26 mouse cellular contexts compared by ENCODE assay signal in the genomic region with DNA sequence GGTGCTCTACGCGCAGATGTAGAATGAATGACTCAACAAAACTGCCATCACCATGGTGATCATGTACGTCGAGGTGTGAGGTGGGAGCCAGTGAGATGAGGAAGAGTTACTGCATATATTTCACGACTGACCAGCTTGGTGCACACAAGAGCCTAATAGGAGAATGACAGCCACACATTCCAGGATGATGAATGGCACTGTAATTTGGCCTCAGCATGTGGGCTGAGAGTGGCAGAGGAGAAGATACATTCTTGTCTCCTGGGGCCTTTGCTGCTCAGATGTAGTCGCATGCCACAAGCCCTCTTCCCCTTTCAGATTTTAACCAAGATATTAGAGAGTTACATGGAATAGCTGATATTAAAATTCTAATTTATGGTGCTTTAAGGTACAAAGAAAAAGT.
DNase-seq lines count a peak whose midpoint lies in the region; ATAC-seq and TF ChIP-seq lines count a peak whose summit lies in the region.
"Had no signal": no experiment of that assay in that cellular context is flagged by ENCODE, and none has a peak within 500 bp of the region (broad histone marks: within the 10 kb centered on the region; RNA-seq: fewer than 3 reads in every experiment).

No protein-coding gene starts in this region.

- no peaks in the 10 kb centered on the region; the same call in 1 of the 2 replicates for H3K4me1 ChIP-seq in hindbrain, embryonic 11.5 days (replicated peaks; ENCODE audit: control insufficient read depth, insufficient read depth, low read length)
- no peaks in the 10 kb centered on the region; the same call in 1 of the 2 replicates for H3K4me1 ChIP-seq in hindbrain, embryonic 14.5 days (replicated peaks; ENCODE audit: control insufficient read depth, insufficient read depth, low read length)
- H3K4me1 ChIP-seq: embryonic facial prominence, embryonic 15.5 days; forebrain, embryonic 13.5 days; heart, embryonic 13.5 days; liver, embryonic 12.5 days; midbrain, embryonic 12.5 days had no signal

- POLR2A ChIA-PET in Patski (lab: Charles Lee) = interaction anchor here (1.2 kb wide), 1 partner anchor 15 kb away, joined by 3 read pairs; no protein-coding TSS in a partner anchor

- no peak overlapping the region for H3K4me2 ChIP-seq in hindbrain, embryonic 11.5 days (replicated peaks; ENCODE audit: low read depth, low read length)
- no peak overlapping the region for H3K4me2 ChIP-seq in hindbrain, embryonic 14.5 days (replicated peaks)
- H3K4me2 ChIP-seq: embryonic facial prominence, embryonic 15.5 days; forebrain, embryonic 13.5 days; heart, embryonic 13.5 days; liver, embryonic 12.5 days; midbrain, embryonic 12.5 days had no signal

- WGBS in hindbrain, embryonic 11.5 days = 48% methylated on average over 6 of the region's 6 CpGs
- WGBS in hindbrain, embryonic 14.5 days = 36% methylated on average over 6 of the region's 6 CpGs

- H3K9ac ChIP-seq in hindbrain, embryonic 11.5 days (ENCODE audit: low read depth, low read length) = no peak overlapping the region
- H3K9ac ChIP-seq in hindbrain, embryonic 14.5 days = no peak overlapping the region
- H3K9ac ChIP-seq: embryonic facial prominence, embryonic 15.5 days; forebrain, embryonic 13.5 days; heart, embryonic 13.5 days; liver, embryonic 12.5 days; liver, postnatal 0 days; midbrain, embryonic 12.5 days had no signal

- no peak overlapping the region for H3K27ac ChIP-seq in hindbrain, embryonic 11.5 days (ENCODE audit: low read depth, low read length)
- no peak overlapping the region for H3K27ac ChIP-seq in hindbrain, embryonic 14.5 days
- H3K27ac ChIP-seq: embryonic facial prominence, embryonic 15.5 days; forebrain, embryonic 13.5 days; heart, adult 2 months; heart, embryonic 13.5 days; left cerebral cortex, adult 2 months; liver, embryonic 12.5 days; midbrain, embryonic 12.5 days had no signal

- in situ Hi-C loops in Patski (cut with MboI; ENCODE audit: low pct_unique_long_range_greater_than_20kb) = no loop called here

- no peaks in the 10 kb centered on the region for H3K9me3 ChIP-seq in hindbrain, embryonic 11.5 days (ENCODE audit: control insufficient read depth, low read length)
- H3K9me3 ChIP-seq in hindbrain, embryonic 14.5 days (ENCODE audit: control insufficient read depth, low read length) = no peaks in the 10 kb centered on the region
- H3K9me3 ChIP-seq: embryonic facial prominence, embryonic 15.5 days; forebrain, embryonic 13.5 days; heart, embryonic 13.5 days; liver, embryonic 12.5 days; midbrain, embryonic 12.5 days had no signal

- CTCF ChIA-PET in Patski (lab: Charles Lee) = interaction anchor here (0.9 to 1.5 kb wide), 3 partner anchors 11 to 173 kb away, joined by 3 to 4 read pairs (median 4); no protein-coding TSS in a partner anchor

- TF ChIP-seq CTCF in Patski (IDR thresholded peaks at IDR 0.05) = no peak

- H3K4me3 ChIP-seq in hindbrain, embryonic 11.5 days (ENCODE audit: low read depth, low read length) = no peak overlapping the region
- no peak overlapping the region for H3K4me3 ChIP-seq in hindbrain, embryonic 14.5 days (replicated peaks; ENCODE audit: low read length)
- H3K4me3 ChIP-seq: embryonic facial prominence, embryonic 15.5 days; forebrain, embryonic 13.5 days; heart, adult 2 months; heart, embryonic 13.5 days; left cerebral cortex, adult 2 months; liver, embryonic 12.5 days; midbrain, embryonic 12.5 days had no signal

- peak; percentile 41 for DNase-seq in hindbrain, embryonic 11.5 days (ENCODE audit: low spot score)
- no peak for DNase-seq in hindbrain, embryonic 14.5 days (ENCODE audit: low spot score)
- DNase-seq in Muller cell, postnatal 12 days (ENCODE audit: inconsistent ontology term) = peak; percentile 82
- DNase-seq in Patski (ENCODE audit: low read depth, low spot score) = peak; percentile 51
- DNase-seq in forelimb bud, embryonic 11.5 days (ENCODE audit: low read depth, low spot score) = peak; percentile 46
- DNase-seq in cerebellum, adult 11 months = no peak
- no peak for DNase-seq in frontal cortex, postnatal 10 days (ENCODE audit: low spot score in 2 of 2)
- DNase-seq in adrenal gland, adult 18-20 months (ENCODE audit: low spot score in 2 of 2) = no peak
- DNase-seq: adrenal gland, postnatal 14 days; B cell, adult 2 months; cerebellum, adult 18-20 months; gastrocnemius, postnatal 36 days; heart, adult 2 months; heart, postnatal 10 days; kidney, adult 11 months; kidney, postnatal 14 days; liver, postnatal 0 days; lung, postnatal 36 days; thymus, postnatal 4 days had no signal

- no peaks in the 10 kb centered on the region for H3K36me3 ChIP-seq in hindbrain, embryonic 11.5 days (ENCODE audit: control insufficient read depth, insufficient read depth, low read length)
- no peaks in the 10 kb centered on the region for H3K36me3 ChIP-seq in hindbrain, embryonic 14.5 days (replicated peaks; ENCODE audit: control insufficient read depth, insufficient read depth)
- H3K36me3 ChIP-seq: embryonic facial prominence, embryonic 15.5 days; heart, embryonic 13.5 days; liver, embryonic 12.5 days; midbrain, embryonic 12.5 days had no signal

- no peaks in the 10 kb centered on the region for H3K27me3 ChIP-seq in hindbrain, embryonic 11.5 days (ENCODE audit: control insufficient read depth, insufficient read depth, low read length)
- H3K27me3 ChIP-seq in hindbrain, embryonic 14.5 days (ENCODE audit: control insufficient read depth, insufficient read depth, low read length) = no peaks in the 10 kb centered on the region
- no peaks in the 10 kb centered on the region for H3K27me3 ChIP-seq in Patski
- H3K27me3 ChIP-seq: embryonic facial prominence, embryonic 15.5 days; forebrain, embryonic 13.5 days; heart, embryonic 13.5 days; liver, embryonic 12.5 days; midbrain, embryonic 12.5 days had no signal

- no peak for ATAC-seq in hindbrain, embryonic 11.5 days (ENCODE audit: low FRiP score)
- no peak for ATAC-seq in hindbrain, embryonic 14.5 days (ENCODE audit: low FRiP score)
- ATAC-seq in Patski = peak; percentile 79
- ATAC-seq: forebrain, embryonic 13.5 days; inflammation-experienced regulatory T-cells, adult 6 months; liver, embryonic 12.5 days; liver, postnatal 0 days had no signal

Comparison
In these comparisons a context has a peak if more than half of its experiments do, and no peak if none do; other contexts are left out.
1. DNase-seq: peak in hindbrain, embryonic 11.5 days (single experiment), Muller cell, postnatal 12 days (single experiment), Patski (single experiment) and forelimb bud, embryonic 11.5 days (single experiment); none in hindbrain, embryonic 14.5 days (single experiment), cerebellum, adult 11 months (single experiment), frontal cortex, postnatal 10 days (0 of 2) and adrenal gland, adult 18-20 months (0 of 2).